9 mouse cellular contexts compared by ENCODE assay signal in genomic region chr8:12607223-12607622, GRCm38 (mm10). TPM values are rescaled to one million over a fixed set of nuclear protein-coding genes. Genes with fewer than 3 reads are reported as not detected.
A peak's percentile ranks its signal among the peaks of the same experiment; 100 is the strongest.
DNase-seq lines count a peak whose midpoint lies in the region; ATAC-seq and TF ChIP-seq lines count a peak whose summit lies in the region.
"Had no signal": no experiment of that assay in that cellular context is flagged by ENCODE, and none has a peak within 500 bp of the region (broad histone marks: within the 10 kb centered on the region; RNA-seq: fewer than 3 reads in every experiment).

No protein-coding gene starts in this region.

- peak; percentile 69 for DNase-seq in ES-CJ7 (ENCODE audit: low read depth, low spot score)
- DNase-seq in brain, embryonic 14.5 days (ENCODE audit: low read depth) = peak; percentile 79
- DNase-seq in fibroblast of lung, adult 2 months (ENCODE audit: low read depth) = peak; percentile 26
- peak; percentile 84 for DNase-seq in hindbrain, embryonic 10.5 days (ENCODE audit: low spot score)
- DNase-seq in layer of hippocampus, adult 18-20 months (ENCODE audit: low spot score in 2 of 2) = peak; percentile 70 to 85
- peak; percentile 83 for DNase-seq in lung, embryonic 14.5 days
- DNase-seq in ovary, postnatal 14 days (ENCODE audit: low spot score) = peak; percentile 75
- peak; percentile 57 to 80 for DNase-seq in thymus, postnatal 10 days (ENCODE audit: low spot score in 2 of 2)

- no peak for ATAC-seq in lung, embryonic 14.5 days (ENCODE audit: insufficient read depth)

- no peak overlapping the region for H3K9ac ChIP-seq in lung, embryonic 14.5 days
- H3K9ac ChIP-seq: heart, embryonic 13.5 days had no signal

- no peaks in the 10 kb centered on the region for H3K9me3 ChIP-seq in hindbrain, embryonic 10.5 days
- H3K9me3 ChIP-seq in lung, embryonic 14.5 days (ENCODE audit: low read depth, low read length) = no peaks in the 10 kb centered on the region
- H3K9me3 ChIP-seq: heart, embryonic 13.5 days had no signal

- H3K27me3 ChIP-seq in hindbrain, embryonic 10.5 days (ENCODE audit: insufficient read depth, poor library complexity, severe bottlenecking) = 0 out of 2 replicates have a peak, but pooled peaks cover 9% of the 10 kb centered on the region
- no peaks in the 10 kb centered on the region for H3K27me3 ChIP-seq in lung, embryonic 14.5 days (ENCODE audit: insufficient read depth, low read length)

- H3K36me3 ChIP-seq in hindbrain, embryonic 10.5 days = 0 out of 2 replicates have a peak, but pooled peaks cover 2% of the 10 kb centered on the region
- no peaks in the 10 kb centered on the region for H3K36me3 ChIP-seq in lung, embryonic 14.5 days (ENCODE audit: insufficient read depth)
- H3K36me3 ChIP-seq: heart, embryonic 13.5 days had no signal

- H3K4me1 ChIP-seq in hindbrain, embryonic 10.5 days (replicated peaks) = peaks cover 10% of the 10 kb centered on the region
- no peaks in the 10 kb centered on the region for H3K4me1 ChIP-seq in lung, embryonic 14.5 days (ENCODE audit: insufficient read depth)
- H3K4me1 ChIP-seq: heart, embryonic 13.5 days had no signal

- no peak overlapping the region for H3K4me2 ChIP-seq in lung, embryonic 14.5 days
- H3K4me2 ChIP-seq: heart, embryonic 13.5 days had no signal

- H3K27ac ChIP-seq in hindbrain, embryonic 10.5 days = no peak overlapping the region
- no peak overlapping the region for H3K27ac ChIP-seq in lung, embryonic 14.5 days (ENCODE audit: low read depth)
- H3K27ac ChIP-seq: heart, embryonic 13.5 days had no signal

- TF ChIP-seq POLR2A in brain, embryonic 14.5 days (IDR thresholded peaks at IDR 0.05; ENCODE audit: borderline replicate concordance, extremely low read depth, insufficient read depth, insufficient read length, poor library complexity, severe bottlenecking) = no peak

- H3K4me3 ChIP-seq in hindbrain, embryonic 10.5 days = no peak overlapping the region
- no peak overlapping the region for H3K4me3 ChIP-seq in lung, embryonic 14.5 days (ENCODE audit: low read depth, low read length)
- H3K4me3 ChIP-seq: heart, embryonic 13.5 days had no signal

- WGBS in hindbrain, embryonic 10.5 days = 19% methylated on average over 6 of the region's 6 CpGs
- WGBS in lung, embryonic 14.5 days = 22% methylated on average over 6 of the region's 6 CpGs

- peak; percentile 98 for TF ChIP-seq CTCF in brain, embryonic 14.5 days (IDR thresholded peaks at IDR 0.05; ENCODE audit: borderline replicate concordance, extremely low read depth, insufficient read depth, insufficient read length)
- peak; percentile 97 for TF ChIP-seq CTCF in lung, embryonic 14.5 days (IDR thresholded peaks at IDR 0.05; ENCODE audit: low read depth)

RNA-seq across cellular contexts. Expression of gene Spaca7, which starts 34.4 kb away (rescaled TPM):
- polyA plus RNA-seq in brain, embryonic 14.5 days (2012; rRNA removed) = not detected in 2 replicates
- not detected in 2 replicates for polyA plus RNA-seq in hindbrain, embryonic 10.5 days (2016; fragmentation: Nextera tagmentation; extraction: Ambion mirVana)
- not detected for total RNA-seq in layer of hippocampus, adult 18-20 months (2021)
- not detected in 2 replicates for polyA plus RNA-seq in lung, embryonic 14.5 days (2014; fragmentation: Nextera tagmentation; extraction: Ambion mirVana)
- polyA plus RNA-seq: heart, embryonic 13.5 days had no signal

Comparison
In these comparisons a context has a peak if more than half of its experiments do, and no peak if none do; other contexts are left out.
1. DNase-seq: peak in every context shown above with its lines; median percentile 84 in hindbrain, embryonic 10.5 days; 83 in lung, embryonic 14.5 days; 79 in brain, embryonic 14.5 days; 78 in layer of hippocampus, adult 18-20 months; 75 in ovary, postnatal 14 days; 69 in ES-CJ7; 68 in thymus, postnatal 10 days; 26 in fibroblast of lung, adult 2 months.